Mouse (Mus musculus): ENCODE data around the gene Daam1.

Daam1 gene

GRCm38 (mm10) chr12:71932433-71933386 lies 101.8 kb downstream of the Daam1 start:
- DNase-seq (ENCODE audit: low read depth, low spot score), result no peak

- no peak for DNase-seq (ENCODE audit: low read depth, low spot score)
Measured at GRCm38 (mm10) chr12:71933989-71934645, 103.2 kb downstream of the Daam1 start.

DNA sequence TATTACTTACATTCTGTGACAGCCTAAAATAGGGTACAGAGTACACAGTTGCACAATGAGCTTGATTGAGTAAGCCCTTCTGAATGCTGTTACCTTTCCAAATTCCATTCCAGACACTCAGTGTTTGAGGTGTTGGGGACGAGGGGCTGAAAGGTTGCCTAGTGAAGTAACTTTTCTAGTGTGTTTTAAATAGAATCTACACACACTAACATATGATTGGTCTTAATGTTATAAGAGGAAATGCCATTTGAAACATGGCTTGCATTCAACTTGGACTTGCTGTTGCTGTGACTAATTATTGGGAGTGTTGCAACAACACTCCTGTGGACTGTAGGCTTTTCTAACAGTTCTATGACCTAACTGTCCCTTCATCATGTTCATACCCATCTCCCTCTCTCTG lies 105.8 kb downstream of the Daam1 start:
- no peak for DNase-seq (ENCODE audit: low read depth, low spot score)

GRCm38 (mm10) chr12:71938513-71938912 lies 107.6 kb downstream of the Daam1 start:
- no peak for DNase-seq (ENCODE audit: low read depth, low spot score)

GRCm38 (mm10) chr12:71941290-71941689 lies 110.4 kb downstream of the Daam1 start:
- DNase-seq (ENCODE audit: low read depth, low spot score), result no peak

DNA sequence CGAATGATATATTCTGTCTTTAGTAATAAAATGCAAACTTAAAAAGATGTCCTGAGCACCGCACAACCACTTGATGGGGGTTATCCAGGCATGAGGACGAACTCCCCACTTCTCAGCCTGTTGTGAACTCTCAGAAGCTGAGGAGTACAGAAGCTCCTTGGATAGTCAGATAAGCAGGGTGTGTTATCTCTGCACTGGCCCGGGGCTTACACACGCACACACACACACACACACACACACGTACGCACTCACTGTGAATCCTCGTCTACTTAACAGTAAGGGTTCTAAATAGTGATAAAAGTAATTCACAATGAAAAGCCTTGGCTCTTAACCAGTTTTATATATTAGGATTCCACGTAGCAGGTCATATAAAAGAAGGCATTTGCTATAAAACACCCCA lies 112.2 kb downstream of the Daam1 start:
- DNase-seq (ENCODE audit: low read depth, low spot score), result no peak

DNA sequence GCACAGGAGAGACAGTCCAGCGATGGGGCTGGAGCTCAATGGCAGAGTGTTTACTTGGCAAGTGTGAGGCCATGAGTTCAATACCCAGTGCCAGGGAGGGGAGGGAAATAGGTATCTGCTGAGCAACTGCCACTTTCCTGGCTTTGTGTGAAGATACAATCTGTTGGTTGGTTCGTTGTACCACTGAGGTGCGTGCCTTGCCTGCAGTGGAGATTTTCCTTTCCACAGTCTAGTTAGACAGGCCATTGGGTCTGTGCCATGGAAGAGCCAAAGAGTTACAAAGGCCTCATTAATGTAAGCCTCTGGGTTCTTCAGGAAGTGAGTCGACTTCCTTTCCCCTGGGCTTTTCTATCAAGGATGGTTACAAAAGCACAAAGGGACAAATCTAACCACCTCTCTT lies 112.8 kb downstream of the Daam1 start:
- DNase-seq (ENCODE audit: low read depth, low spot score), result no peak

- DNase-seq (ENCODE audit: low read depth, low spot score), result no peak
Measured at GRCm38 (mm10) chr12:71945844-71946243, 115.0 kb downstream of the Daam1 start.

DNA sequence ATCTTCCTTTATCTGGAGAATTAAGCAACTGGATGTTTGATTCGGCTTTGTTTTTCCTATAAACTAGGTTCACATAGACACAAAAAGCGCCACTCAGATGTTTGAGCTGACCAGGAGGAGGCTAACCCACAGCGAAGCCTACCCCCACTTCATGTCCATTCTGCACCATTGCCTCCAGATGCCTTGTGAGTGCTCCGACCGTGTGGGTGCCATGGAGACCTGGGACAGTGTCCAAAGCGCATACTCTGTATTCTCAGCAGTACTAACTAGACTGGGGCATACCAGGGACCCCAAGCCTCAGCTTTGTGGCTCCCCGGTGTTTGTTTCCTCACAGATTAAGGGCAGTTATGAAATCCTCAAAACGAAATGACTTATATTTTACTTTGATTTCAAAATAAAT lies 115.6 kb downstream of the Daam1 start:
- DNase-seq (ENCODE audit: low read depth, low spot score), result no peak

- DNase-seq (ENCODE audit: low read depth, low spot score), result no peak
Measured at GRCm38 (mm10) chr12:71948972-71949371, 118.1 kb downstream of the Daam1 start.

DNA sequence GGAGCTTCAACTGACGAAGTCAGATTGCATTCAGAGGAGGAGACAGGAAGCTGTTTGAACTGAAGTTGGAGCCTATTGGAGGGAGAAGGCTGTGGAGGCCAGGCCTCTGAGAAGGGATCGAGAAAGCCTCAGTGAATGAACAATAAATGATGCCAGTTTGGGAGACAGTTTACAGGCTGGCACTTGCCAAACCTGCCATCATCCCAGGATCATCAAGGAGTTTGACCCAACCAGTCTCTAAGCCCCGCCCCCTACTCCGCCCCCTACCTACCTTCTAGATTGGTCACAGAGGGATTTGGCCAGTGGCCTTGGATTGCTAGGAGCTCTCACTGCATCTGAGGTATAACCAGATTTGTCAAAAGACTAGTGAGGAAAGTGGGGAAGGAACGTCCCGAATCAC lies 118.7 kb downstream of the Daam1 start:
- no peak for DNase-seq (ENCODE audit: low read depth, low spot score)

- no peak for DNase-seq (ENCODE audit: low read depth, low spot score)
Measured at GRCm38 (mm10) chr12:71950095-71950877, 119.4 kb downstream of the Daam1 start.

DNA sequence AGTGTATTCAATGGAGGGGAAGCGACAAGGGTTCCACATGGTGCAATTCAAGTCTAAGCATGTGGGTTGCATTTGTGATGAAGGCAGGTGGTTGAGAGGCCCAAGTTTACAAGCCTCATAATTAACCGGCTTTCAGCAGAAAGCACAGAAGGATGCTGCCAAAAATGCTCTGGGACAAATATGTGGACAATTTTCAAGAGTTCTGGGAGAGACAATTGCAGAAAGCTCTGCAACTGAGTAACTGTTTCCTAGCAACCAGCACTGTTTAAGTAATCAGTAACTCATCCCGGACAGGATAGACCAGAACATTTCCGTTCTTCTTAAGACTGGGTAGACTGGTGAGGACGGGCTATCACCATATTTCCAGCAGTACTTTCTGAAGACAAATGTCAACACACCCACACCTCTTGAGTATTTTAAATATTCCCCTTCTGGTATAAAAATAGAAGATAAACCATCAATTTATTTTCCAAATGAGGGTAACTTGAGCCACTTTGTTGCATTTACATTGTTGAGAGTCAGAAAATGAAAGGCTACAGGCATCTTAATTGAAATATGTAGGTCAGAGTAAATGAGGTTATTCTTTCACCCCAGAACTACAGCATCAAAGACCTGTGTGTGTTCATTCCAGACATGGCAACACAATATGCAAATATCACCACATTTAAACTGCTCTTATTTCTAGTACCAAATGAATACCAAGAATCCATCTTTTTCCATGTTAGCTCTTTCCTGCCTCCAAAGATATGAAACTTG lies 123.5 kb downstream of the Daam1 start:
- DNase-seq (ENCODE audit: low read depth, low spot score), result no peak

DNA sequence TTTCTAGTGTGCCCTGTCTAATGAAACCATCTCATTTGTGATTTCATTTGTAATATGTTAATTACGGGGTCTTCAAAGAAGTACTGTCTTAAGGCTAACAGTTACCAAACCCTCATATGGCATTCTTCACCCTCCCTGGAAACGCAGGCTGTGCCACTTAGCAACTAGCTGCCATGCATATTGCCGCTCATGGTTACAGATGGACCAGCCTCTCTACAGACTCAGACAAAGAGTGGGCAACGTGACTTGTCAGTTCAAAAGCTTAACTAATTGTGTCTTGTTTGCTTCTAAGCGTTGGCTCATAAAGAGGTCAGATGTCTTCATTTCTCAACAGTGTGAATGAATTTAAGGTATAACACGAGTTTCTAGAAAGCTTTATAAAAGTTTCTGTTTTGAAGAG lies 126.1 kb downstream of the Daam1 start:
- no peak for DNase-seq (ENCODE audit: low read depth, low spot score)

DNA sequence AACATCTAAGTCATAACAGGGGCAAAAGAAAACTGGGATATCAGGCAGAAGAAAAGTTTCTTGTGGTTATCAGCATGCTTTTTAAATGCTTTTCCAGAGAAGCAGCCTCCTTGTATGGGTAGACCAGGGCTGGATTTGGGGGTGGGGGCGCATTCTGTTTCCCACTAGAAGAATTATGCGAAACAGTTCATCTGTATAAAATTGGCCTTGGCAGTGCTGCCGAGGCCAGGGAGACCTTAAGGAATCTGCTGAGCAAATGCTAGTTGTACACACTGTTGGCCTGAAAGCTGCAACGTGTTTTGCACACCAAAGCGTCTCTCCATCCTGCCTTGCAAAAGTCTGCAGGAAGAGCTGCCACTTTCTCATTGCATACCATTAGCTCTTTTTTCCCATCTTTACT lies 126.6 kb downstream of the Daam1 start:
- no peak for DNase-seq (ENCODE audit: low read depth, low spot score)

- DNase-seq (ENCODE audit: low read depth, low spot score), result peak; percentile 41
Measured at GRCm38 (mm10) chr12:71959351-71959991, 128.6 kb downstream of the Daam1 start.

GRCm38 (mm10) chr12:71961671-71962070 lies 130.8 kb downstream of the Daam1 start:
- DNase-seq (ENCODE audit: low read depth, low spot score), result no peak

DNA sequence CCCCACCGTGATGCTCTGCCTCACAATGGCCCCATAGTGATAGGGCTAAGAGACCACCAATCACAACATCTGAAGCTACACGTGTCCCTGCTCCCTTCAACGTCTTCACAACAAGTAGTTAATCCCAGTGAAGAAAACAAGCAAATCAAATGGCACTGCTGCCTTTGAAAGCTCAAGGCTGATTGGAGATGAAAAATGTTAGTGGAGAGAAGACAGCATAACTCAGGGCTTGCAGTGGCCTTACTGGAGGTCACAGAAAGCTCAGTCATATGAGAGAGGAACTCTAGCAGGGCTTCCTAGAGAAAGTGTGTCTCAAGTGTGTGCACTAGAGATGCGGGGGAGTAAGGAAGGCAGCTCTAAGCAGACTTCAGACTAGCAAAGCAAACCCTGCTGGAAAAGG lies 131.7 kb downstream of the Daam1 start:
- DNase-seq (ENCODE audit: low read depth, low spot score), result no peak

GRCm38 (mm10) chr12:71968592-71968991 lies 137.7 kb downstream of the Daam1 start:
- no peak for DNase-seq (ENCODE audit: low read depth, low spot score)

DNA sequence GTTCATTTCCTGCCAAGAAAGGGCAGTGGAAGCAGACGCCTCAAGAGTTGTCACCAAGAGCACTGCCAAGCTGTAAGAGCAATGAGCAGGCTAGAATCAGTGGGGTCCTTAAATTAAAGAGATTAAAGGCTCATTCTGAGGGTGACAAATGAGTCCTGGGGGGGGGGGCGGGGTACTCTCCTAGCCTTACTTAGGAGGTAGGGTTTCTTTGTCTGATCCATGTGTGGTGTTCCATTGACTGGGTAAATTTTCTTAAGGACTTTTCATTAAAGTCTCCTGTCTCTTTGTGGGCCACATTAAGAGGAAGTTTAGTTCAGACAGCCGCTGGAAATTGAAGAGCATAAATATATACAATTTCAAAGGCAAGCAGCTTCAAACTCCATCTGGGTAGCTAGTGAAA lies 138.1 kb downstream of the Daam1 start:
- DNase-seq (ENCODE audit: low read depth, low spot score), result no peak

DNA sequence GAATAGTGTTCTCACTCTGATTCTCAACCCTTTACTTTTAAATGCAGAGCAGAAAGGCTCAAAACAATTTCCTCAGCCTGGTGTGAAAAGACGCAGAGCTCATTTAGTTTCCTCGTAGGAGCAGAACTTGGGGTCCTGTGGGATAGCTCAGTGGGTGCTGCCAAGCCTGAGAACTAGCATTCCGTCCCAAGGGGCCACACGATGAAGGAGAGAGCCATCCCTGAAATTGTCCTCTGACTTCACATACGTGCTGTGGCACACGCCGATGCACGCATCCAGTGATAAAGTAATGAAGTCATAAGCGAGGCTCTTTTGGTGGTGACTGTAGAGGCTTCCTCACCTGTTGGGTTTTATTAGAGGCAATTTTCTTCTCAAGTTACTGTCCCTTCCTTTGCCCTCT lies 138.6 kb downstream of the Daam1 start:
- DNase-seq (ENCODE audit: low read depth, low spot score), result no peak
